Mouse (Mus musculus): ENCODE data around the gene Proca1.

Proca1 gene

DNA sequence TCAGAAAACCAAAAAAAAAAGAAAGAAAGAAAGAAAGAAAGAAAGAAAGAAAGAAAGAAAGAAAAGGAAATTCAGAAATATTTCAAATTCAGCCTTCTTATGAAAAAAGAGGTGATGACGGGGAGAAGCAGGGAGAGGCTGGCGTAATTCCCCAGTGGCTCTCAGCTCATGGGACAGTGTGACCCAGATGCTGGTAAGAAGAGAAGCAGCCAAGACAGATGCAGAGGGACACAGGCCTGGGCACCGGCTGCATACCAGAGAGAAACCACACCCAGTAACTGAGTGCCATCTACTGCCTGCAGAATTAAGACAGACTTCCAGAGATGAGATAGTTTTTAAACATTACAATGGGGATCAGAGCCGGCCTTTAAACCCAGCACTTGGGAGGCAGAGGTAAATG lies 30.4 kb downstream of the Proca1 start:
- no peak for DNase-seq (ENCODE audit: low read depth)

DNA sequence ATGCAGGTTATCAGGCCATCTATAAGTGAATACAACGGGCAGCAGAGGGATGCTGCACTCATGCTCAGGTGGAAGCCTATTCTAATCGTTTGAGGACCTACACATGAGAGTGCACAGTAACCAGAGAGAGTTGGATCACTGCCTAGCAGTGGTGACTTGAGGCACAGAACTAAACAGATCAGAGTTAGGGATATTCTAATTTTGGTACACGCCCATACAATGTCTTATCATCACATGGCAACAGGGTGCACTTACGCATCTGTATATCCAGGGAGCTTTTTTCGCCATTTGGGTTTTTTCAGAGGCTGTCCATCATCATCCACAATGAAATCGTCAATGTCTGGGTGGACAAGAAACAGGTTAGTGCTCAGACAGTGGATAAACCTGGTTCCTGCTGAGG lies 38.3 kb downstream of the Proca1 start:
- no peak for DNase-seq (ENCODE audit: low read depth)

DNA sequence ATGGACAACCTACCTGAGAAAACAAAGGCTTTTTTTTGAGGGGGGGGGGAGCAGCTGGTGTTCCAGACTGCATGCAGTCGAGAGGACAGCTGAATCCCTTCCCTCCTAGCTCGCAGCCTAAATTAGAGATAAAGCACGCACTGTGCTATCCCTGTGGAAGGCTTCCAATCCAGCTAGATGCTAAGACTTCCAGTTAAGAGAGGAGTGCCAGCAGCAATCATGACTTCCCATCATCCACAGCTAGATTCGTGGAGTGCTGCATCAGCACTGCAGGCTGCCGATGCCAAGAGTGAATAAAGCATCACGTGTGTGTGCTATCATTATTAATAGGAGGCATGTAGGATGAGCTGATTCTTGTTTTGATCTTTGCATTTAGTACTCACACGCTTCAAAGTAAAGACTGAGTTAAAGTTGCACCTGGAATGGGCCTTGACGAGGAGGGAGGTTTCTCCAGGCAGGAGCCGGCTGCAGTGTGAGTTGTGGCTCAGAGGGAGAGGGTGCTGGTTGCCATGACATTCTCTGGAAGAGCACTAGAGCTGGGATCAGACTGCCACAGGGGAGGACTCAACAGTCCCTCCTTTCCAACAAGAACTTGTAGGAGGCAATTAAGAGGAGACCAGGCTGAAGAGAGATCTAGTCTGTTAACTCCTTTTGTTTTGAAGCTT lies 47.1 kb downstream of the Proca1 start:
- DNase-seq (ENCODE audit: low read depth) = no peak

DNA sequence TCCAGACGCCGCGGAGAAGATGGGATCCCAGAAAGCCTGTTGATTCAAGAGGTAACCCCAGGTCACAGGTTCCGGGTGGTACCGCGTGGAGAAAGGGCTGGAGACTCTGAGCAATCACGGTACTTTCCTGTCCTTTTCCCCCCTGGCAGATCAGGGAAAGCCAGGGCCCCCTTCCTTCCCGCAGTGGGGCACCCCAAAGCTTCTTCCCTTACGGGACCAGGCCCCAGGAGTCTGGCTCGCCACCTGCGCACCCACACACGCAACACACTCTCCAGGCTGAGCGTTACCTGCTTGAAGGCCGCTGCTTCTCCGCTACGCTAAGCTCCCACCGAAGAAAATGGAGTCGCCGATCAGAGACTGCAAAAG lies 52.1 kb downstream of the Proca1 start:
- DNase-seq (ENCODE audit: low read depth) = no peak

DNA sequence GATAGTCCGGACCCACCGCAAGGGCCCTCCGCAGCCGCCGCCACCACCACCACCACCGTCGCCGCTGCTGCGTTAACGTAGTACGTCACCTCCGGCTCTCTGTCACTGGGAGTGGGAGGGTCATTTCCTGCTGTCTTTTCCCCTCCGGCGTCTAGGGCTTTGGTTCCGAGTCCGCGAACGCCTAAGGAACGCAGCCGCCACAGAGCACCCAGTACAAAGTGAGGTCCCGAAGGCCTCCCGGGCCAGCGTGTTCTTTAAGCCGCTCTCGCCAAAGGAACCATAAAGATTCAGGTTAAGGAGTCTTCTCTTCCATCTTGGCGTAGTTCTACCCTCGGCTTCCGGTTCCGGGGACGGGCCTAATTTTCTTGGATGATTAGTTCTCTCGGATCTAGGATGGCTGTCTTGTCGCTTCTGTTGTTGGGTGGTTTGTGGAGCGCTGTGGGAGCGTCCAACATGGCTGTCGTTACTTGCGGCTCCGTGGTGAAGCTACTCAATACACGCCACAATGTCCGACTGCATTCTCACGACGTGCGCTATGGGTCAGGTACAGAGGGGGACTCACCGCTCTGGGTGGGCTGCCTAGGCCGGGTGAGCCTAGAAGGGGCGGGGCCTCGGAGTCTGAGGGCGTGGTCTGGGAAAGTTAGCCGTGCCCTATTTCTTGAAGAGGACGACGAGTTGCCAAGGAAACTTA lies 52.6 kb downstream of the Proca1 start, which contains the start of the genes Sdf2 and Supt6:
Gene Sdf2 (plus strand): TSS at position 120 of the 691 bp plus-strand sequence.
Gene Supt6 (minus strand): TSS at position 361 of the 691 bp plus-strand sequence.
- peak; percentile 92 for DNase-seq (ENCODE audit: low read depth)

DNA sequence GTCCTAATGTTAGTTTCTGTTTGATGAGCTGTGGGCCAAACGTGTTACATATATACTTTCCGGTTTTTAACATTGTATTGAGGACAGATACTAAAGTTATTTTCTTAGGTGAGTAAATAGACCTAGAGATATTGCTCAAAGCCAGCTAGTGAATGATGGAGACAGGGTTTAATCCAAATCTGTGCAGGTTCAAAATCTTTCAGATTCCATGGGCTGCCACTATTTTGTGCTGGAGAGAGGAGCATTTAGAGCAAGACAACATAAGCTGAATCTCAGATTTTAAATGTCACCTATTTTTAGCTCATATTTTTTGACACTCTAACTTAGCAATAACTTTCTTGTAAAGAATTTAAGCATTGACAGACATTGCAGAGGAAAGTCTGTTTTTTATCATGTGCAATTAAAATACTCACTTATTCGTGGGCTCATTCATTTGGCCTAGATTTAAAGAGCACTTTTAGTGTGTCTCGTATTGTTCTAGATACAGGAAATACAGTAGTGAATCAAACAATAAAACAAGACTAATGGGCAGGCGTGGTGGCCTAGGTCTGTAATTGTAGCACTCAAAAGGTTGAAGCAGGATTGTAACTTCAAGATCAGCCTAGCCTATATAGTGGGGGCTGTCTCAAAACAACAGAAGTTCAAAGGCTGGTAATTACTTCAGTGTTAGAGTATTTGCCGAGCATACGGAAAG lies 53.3 kb downstream of the Proca1 start:
- DNase-seq (ENCODE audit: low read depth) = no peak

DNA sequence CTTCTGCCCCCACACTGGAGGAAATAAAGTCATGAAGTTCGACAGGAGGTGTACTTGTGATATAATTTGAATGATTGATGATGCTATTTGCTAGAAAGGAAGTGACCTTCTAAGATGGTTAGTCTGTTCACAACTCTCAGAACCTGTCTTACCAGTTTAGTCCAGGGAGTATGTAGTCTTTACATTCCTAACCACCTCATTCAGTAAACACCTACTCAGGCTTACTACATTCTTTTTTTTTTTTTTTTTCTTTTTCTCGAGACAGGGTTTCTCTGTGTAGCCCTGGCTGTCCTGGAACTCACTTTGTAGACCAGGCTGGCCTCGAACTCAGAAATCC lies 53.8 kb downstream of the Proca1 start:
- no peak for DNase-seq (ENCODE audit: low read depth)

DNA sequence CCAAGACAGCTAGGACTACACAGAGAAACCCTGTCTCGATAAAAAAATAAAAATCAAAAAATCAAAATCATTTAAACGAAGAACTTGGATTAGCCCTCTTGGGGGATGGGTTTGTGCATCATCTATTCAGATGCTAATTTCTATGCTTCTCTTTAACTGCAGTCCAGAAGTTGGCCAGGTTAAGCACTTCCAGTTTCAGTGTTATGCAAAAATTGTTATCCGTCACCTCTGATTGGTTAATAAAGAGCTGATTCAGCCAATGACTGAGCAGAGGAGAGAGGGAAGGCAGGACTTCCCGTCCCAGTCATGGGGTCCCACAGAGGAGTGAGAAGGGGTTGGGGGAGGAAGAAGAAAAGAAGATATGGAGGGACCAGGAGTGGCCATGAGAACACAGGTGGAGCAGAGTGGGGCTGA lies 54.5 kb downstream of the Proca1 start:
- no peak for DNase-seq (ENCODE audit: low read depth)
